8 mouse cellular contexts compared by ENCODE assay signal in genomic region chr6:129237350-129238274, GRCm38 (mm10). TPM values are rescaled to one million over a fixed set of nuclear protein-coding genes. Genes with fewer than 3 reads are reported as not detected.
DNase-seq lines count a peak whose midpoint lies in the region; ATAC-seq lines count a peak whose summit lies in the region.

No protein-coding gene starts in this region.

- peak overlapping the region; percentile 48 for H3K4me3 ChIP-seq in hindbrain, embryonic 15.5 days

- WGBS in hindbrain, embryonic 15.5 days = 23% methylated on average over 16 of the region's 16 CpGs

- peak overlapping the region; percentile 43 for H3K9ac ChIP-seq in hindbrain, embryonic 15.5 days

- H3K4me1 ChIP-seq in hindbrain, embryonic 15.5 days (replicated peaks) = 0 out of 2 replicates have a peak, but pooled peaks cover 2% of the 10 kb centered on the region

- H3K36me3 ChIP-seq in hindbrain, embryonic 15.5 days = no peaks in the 10 kb centered on the region

- H3K4me2 ChIP-seq in hindbrain, embryonic 15.5 days = peak overlapping the region; percentile 73

- ATAC-seq in hindbrain, embryonic 15.5 days (ENCODE audit: low FRiP score, low read depth) = peak; percentile 97

- no peaks in the 10 kb centered on the region for H3K9me3 ChIP-seq in hindbrain, embryonic 15.5 days

- H3K27ac ChIP-seq in hindbrain, embryonic 15.5 days (replicated peaks) = no peak overlapping the region; the same call in 1 of the 2 replicates

- H3K27me3 ChIP-seq in hindbrain, embryonic 15.5 days = no peaks in the 10 kb centered on the region

- DNase-seq in T-cell, adult 2 months (ENCODE audit: low spot score) = peak; percentile 90
- peak; percentile 62 to 63 for DNase-seq in cerebellum, postnatal 36 days
- DNase-seq in frontal cortex, postnatal 36 days (ENCODE audit: low spot score in 2 of 2) = peak; percentile 70 to 82
- DNase-seq in left cerebral cortex, adult 11 months (ENCODE audit: low spot score) = peak; percentile 59
- peak; percentile 97 for DNase-seq in lung, postnatal 36 days
- peak; percentile 29 for DNase-seq in retina, postnatal 7 days (ENCODE audit: low read depth, low spot score)
- peak; percentile 62 for DNase-seq in urinary bladder, adult 2 months (ENCODE audit: low spot score)

RNA-seq across cellular contexts. Expression of gene Cd69, which starts 37.6 kb away (rescaled TPM):
- polyA plus RNA-seq in hindbrain, embryonic 15.5 days (2015; fragmentation: Nextera tagmentation; extraction: Ambion mirVana) = not detected in 2 replicates
- 0.32 and 0.49 TPM in 2 replicates for polyA plus RNA-seq in urinary bladder, adult 2 months (2012; rRNA removed)

RNA-seq across cellular contexts. Expression of gene Clec2d, which starts 57.2 kb away (rescaled TPM):
- polyA plus RNA-seq in hindbrain, embryonic 15.5 days (2015; fragmentation: Nextera tagmentation; extraction: Ambion mirVana) = 0.12 and 0.13 TPM in 2 replicates
- polyA plus RNA-seq in urinary bladder, adult 2 months (2012; rRNA removed) = 85.0 and 92.0 TPM in 2 replicates

Comparison
In these comparisons a context has a peak if more than half of its experiments do, and no peak if none do; other contexts are left out.
1. DNase-seq: peak in every context shown above with its lines; median percentile 97 in lung, postnatal 36 days; 90 in T-cell, adult 2 months; 76 in frontal cortex, postnatal 36 days; 62 in cerebellum, postnatal 36 days; 62 in urinary bladder, adult 2 months; 59 in left cerebral cortex, adult 11 months; 29 in retina, postnatal 7 days.
2. RNA of gene Clec2d, which starts 57.2 kb away (polyA plus RNA-seq): 85.0 to 92.0 TPM in urinary bladder, adult 2 months; 0.12 to 0.13 TPM in hindbrain, embryonic 15.5 days; every median in the first group is over 10 times any median in the second.